Mouse (Mus musculus): ENCODE results near the gene Hist4h4.

DNA sequence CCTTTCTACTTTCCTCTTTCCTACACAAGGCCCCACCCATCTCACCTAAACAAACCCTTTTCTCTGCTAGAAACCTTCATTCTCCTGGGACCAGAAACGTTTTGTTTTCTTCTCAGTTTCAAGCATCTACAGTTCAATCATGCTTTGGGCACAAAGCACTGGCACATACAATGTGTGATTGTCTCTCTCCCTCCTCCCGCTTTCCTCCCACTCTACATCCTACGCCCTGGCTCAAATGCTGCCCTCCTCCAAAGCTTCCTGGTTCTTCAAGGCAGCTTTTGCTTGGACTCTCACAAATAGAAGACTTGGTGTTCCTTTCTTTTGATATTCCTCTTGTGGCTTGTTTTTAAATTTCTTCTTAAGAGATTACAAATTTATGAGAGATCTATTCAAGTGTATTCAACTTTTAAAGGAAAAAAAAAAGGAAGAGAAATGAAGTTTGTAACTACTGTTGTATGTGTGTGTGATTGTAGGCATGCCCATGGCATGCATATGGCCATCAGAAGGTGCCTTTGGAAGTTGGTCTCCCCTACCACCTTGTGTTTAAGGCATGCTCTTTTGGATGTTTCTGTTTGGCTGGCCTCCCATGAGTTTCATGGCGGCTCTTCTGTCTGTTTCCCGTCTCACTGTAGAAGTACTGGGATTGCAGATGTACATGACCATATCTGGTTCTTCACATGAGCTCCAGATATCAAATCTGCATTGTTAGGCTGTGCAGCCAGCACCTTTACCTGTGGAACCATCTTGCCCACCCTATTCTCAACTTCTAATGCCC lies 41.7 kb upstream of the Hist4h4 start:
- TF ChIP-seq CTCF (IDR thresholded peaks at IDR 0.05; ENCODE audit: extremely low read depth, insufficient read length, insufficient replicate concordance, low read depth, low read length) (no peak), POLR2A (IDR thresholded peaks at IDR 0.05; ENCODE audit: low read depth, low read length) (no peak)
